Mouse (Mus musculus) midbrain, embryonic 13.5 days (tissue): ENCODE measurements at regions not wholly inside any gene's neighbourhood (a gene's known extent, or its start where the extent isn't known, plus 50 kb on each side); places are given as distances from the start of the nearest gene placed in this dataset.

Experiments
- ATAC-seq: fragments of 200-750 bp; cut with Nextera tagmentation; 2 replicates; pipeline ENCODE4 v1.8.0; 2017; ENCODE audit warnings: mild to moderate bottlenecking, moderate TSS enrichment, moderate library complexity
- H3K27ac ChIP-seq: fragments of 300-500 bp; sonication (generic); 2 replicates; pipeline ENCODE4 v1.5.1; 2015; ENCODE audit warnings: inconsistent platforms, mild to moderate bottlenecking, moderate library complexity
- H3K27me3 ChIP-seq: fragments of 300-500 bp; sonication (generic); 2 replicates; pipeline ENCODE4 v1.6.1; 2015; ENCODE audit warnings: mild to moderate bottlenecking, inconsistent platforms
- H3K36me3 ChIP-seq: fragments of 300-500 bp; sonication (generic); 2 replicates; pipeline ENCODE4 v1.6.1; 2015; ENCODE audit warnings: mild to moderate bottlenecking, inconsistent platforms
- H3K4me1 ChIP-seq: fragments of 300-500 bp; sonication (generic); replicated peaks from 2 replicates; pipeline ENCODE4 v1.6.1; 2015; ENCODE audit warnings: inconsistent platforms
- H3K4me2 ChIP-seq: fragments of 300-500 bp; sonication (generic); replicated peaks from 2 replicates; pipeline ENCODE4 v1.6.1; 2015; ENCODE audit warnings: moderate library complexity, mild to moderate bottlenecking, inconsistent platforms
- H3K4me3 ChIP-seq: fragments of 300-500 bp; sonication (generic); replicated peaks from 2 replicates; pipeline ENCODE4 v1.5.1; 2015; ENCODE audit warnings: mild to moderate bottlenecking, inconsistent platforms
- H3K9ac ChIP-seq: fragments of 300-500 bp; sonication (generic); replicated peaks from 2 replicates; pipeline ENCODE4 v1.6.1; 2015; ENCODE audit warnings: mild to moderate bottlenecking, inconsistent platforms
- H3K9me3 ChIP-seq: fragments of 300-500 bp; sonication (generic); 2 replicates; pipeline ENCODE4 v1.6.1; 2016; ENCODE audit warnings: mild to moderate bottlenecking, inconsistent platforms
- WGBS: fragments of 180-500 bp; shearing (Covaris S2); methylation state at CpG from one replicate; pipeline ENCODE4 v1.1.7; 2015; 5-methylcytosine and 5-hydroxymethylcytosine counted together

- 87% methylated on average over 10 of the region's 10 CpGs for WGBS
- Histone ChIP-seq H3K27me3 (no peaks in the 10 kb centered on the region), H3K4me1 (no peaks in the 10 kb centered on the region), H3K4me3 (no peak overlapping the region), H3K4me2 (no peak overlapping the region), H3K27ac (no peak overlapping the region), H3K9me3 (no peaks in the 10 kb centered on the region), H3K9ac (no peak overlapping the region), H3K36me3 (no peaks in the 10 kb centered on the region)
- ATAC-seq: no peak
These were observed 217.1 kb upstream of the Nfe2l3 start for GRCm38 (mm10) chr6:51215371-51215770.

- Histone ChIP-seq H3K9ac (no peak overlapping the region), H3K27ac (no peak overlapping the region), H3K36me3 (no peaks in the 10 kb centered on the region), H3K4me3 (no peak overlapping the region), H3K27me3 (no peaks in the 10 kb centered on the region), H3K9me3 (no peaks in the 10 kb centered on the region), H3K4me1 (no peaks in the 10 kb centered on the region), H3K4me2 (no peak overlapping the region)
- WGBS: 52% methylated on average over 8 of the region's 8 CpGs
- ATAC-seq: no peak
These were observed 216.0 kb upstream of the Nfe2l3 start for GRCm38 (mm10) chr6:51216472-51216871.

- Histone ChIP-seq H3K4me3 (no peak overlapping the region), H3K36me3 (no peaks in the 10 kb centered on the region), H3K4me2 (no peak overlapping the region), H3K27me3 (no peaks in the 10 kb centered on the region), H3K4me1 (no peaks in the 10 kb centered on the region), H3K27ac (no peak overlapping the region), H3K9me3 (no peaks in the 10 kb centered on the region), H3K9ac (no peak overlapping the region)
- WGBS: 87% methylated on average over 12 of the region's 12 CpGs
- ATAC-seq: no peak
These were observed 212.8 kb upstream of the Nfe2l3 start for GRCm38 (mm10) chr6:51219691-51220090.

- Histone ChIP-seq H3K27ac (no peak overlapping the region), H3K4me1 (no peaks in the 10 kb centered on the region), H3K27me3 (no peaks in the 10 kb centered on the region), H3K36me3 (no peaks in the 10 kb centered on the region), H3K4me3 (no peak overlapping the region), H3K4me2 (no peak overlapping the region), H3K9ac (no peak overlapping the region), H3K9me3 (no peaks in the 10 kb centered on the region)
- 72% methylated on average over 4 of the region's 4 CpGs for WGBS
- no peak for ATAC-seq
These were observed 211.7 kb upstream of the Nfe2l3 start for GRCm38 (mm10) chr6:51220778-51221177.

- Histone ChIP-seq H3K9me3 (peaks cover 5% of the 10 kb centered on the region; the same call in 1 of the 2 replicates), H3K36me3 (no peaks in the 10 kb centered on the region), H3K27me3 (no peaks in the 10 kb centered on the region), H3K9ac (no peak overlapping the region), H3K27ac (no peak overlapping the region), H3K4me3 (no peak overlapping the region), H3K4me2 (no peak overlapping the region), H3K4me1 (no peaks in the 10 kb centered on the region)
- 94% methylated on average over 11 of the region's 11 CpGs for WGBS
- no peak for ATAC-seq
These were observed 196.3 kb upstream of the Nfe2l3 start for GRCm38 (mm10) chr6:51236077-51236740.

GRCm38 (mm10) chr6:51240039-51240438, 192.4 kb upstream of the Nfe2l3 start:
- H3K4me1 ChIP-seq: no peaks in the 10 kb centered on the region
- no peak overlapping the region for H3K4me3 ChIP-seq
- H3K27me3 ChIP-seq: no peaks in the 10 kb centered on the region
- no peak overlapping the region for H3K27ac ChIP-seq
- no peak for ATAC-seq
- no peak overlapping the region for H3K4me2 ChIP-seq
- WGBS: 92% methylated on average over 3 of the region's 3 CpGs
- no peaks in the 10 kb centered on the region for H3K36me3 ChIP-seq
- H3K9ac ChIP-seq: no peak overlapping the region
- peaks cover 11% of the 10 kb centered on the region; the same call in 1 of the 2 replicates for H3K9me3 ChIP-seq

GRCm38 (mm10) chr6:51250233-51250632, 182.2 kb upstream of the Nfe2l3 start:
- H3K27me3 ChIP-seq: no peaks in the 10 kb centered on the region
- H3K9ac ChIP-seq: no peak overlapping the region
- H3K4me1 ChIP-seq: no peaks in the 10 kb centered on the region
- no peak for ATAC-seq
- H3K4me2 ChIP-seq: no peak overlapping the region
- no peak overlapping the region for H3K27ac ChIP-seq
- H3K36me3 ChIP-seq: no peaks in the 10 kb centered on the region
- no peak overlapping the region for H3K4me3 ChIP-seq
- no peaks in the 10 kb centered on the region; the same call in 1 of the 2 replicates for H3K9me3 ChIP-seq

GRCm38 (mm10) chr6:51251432-51251831, 181.0 kb upstream of the Nfe2l3 start:
- no peak overlapping the region for H3K27ac ChIP-seq
- 97% methylated on average over 2 of the region's 2 CpGs for WGBS

GRCm38 (mm10) chr6:51252721-51253120, 179.7 kb upstream of the Nfe2l3 start:
- Histone ChIP-seq H3K27ac (no peak overlapping the region), H3K4me3 (no peak overlapping the region), H3K36me3 (no peaks in the 10 kb centered on the region), H3K4me2 (no peak overlapping the region), H3K4me1 (no peaks in the 10 kb centered on the region), H3K27me3 (no peaks in the 10 kb centered on the region), H3K9me3 (no peaks in the 10 kb centered on the region; the same call in 1 of the 2 replicates), H3K9ac (no peak overlapping the region)
- 90% methylated on average over 3 of the region's 3 CpGs for WGBS
- ATAC-seq: no peak

More at GRCm38 (mm10) chr6:51251432-51251831, 181.0 kb upstream of the Nfe2l3 start:
- Histone ChIP-seq H3K4me1 (no peaks in the 10 kb centered on the region), H3K9ac (no peak overlapping the region), H3K36me3 (no peaks in the 10 kb centered on the region), H3K4me2 (no peak overlapping the region), H3K27me3 (no peaks in the 10 kb centered on the region), H3K9me3 (no peaks in the 10 kb centered on the region; the same call in 1 of the 2 replicates), H3K4me3 (no peak overlapping the region)
- no peak for ATAC-seq

GRCm38 (mm10) chr6:51256631-51257030, 175.8 kb upstream of the Nfe2l3 start:
- Histone ChIP-seq H3K9ac (no peak overlapping the region), H3K27ac (no peak overlapping the region), H3K4me1 (no peaks in the 10 kb centered on the region), H3K27me3 (no peaks in the 10 kb centered on the region), H3K36me3 (no peaks in the 10 kb centered on the region), H3K4me3 (no peak overlapping the region), H3K4me2 (no peak overlapping the region), H3K9me3 (no peaks in the 10 kb centered on the region)
- no peak for ATAC-seq
- WGBS: 82% methylated on average over 4 of the region's 4 CpGs

GRCm38 (mm10) chr6:51257524-51257923, 174.9 kb upstream of the Nfe2l3 start:
- Histone ChIP-seq H3K4me2 (no peak overlapping the region), H3K27ac (no peak overlapping the region), H3K27me3 (no peaks in the 10 kb centered on the region), H3K36me3 (no peaks in the 10 kb centered on the region), H3K4me3 (no peak overlapping the region), H3K4me1 (no peaks in the 10 kb centered on the region), H3K9me3 (no peaks in the 10 kb centered on the region), H3K9ac (no peak overlapping the region)
- WGBS: 88% methylated on average over 6 of the region's 6 CpGs
- ATAC-seq: no peak

- Histone ChIP-seq H3K4me1 (no peaks in the 10 kb centered on the region), H3K4me3 (no peak overlapping the region), H3K27me3 (no peaks in the 10 kb centered on the region), H3K9ac (no peak overlapping the region), H3K9me3 (no peaks in the 10 kb centered on the region), H3K4me2 (no peak overlapping the region), H3K27ac (no peak overlapping the region), H3K36me3 (no peaks in the 10 kb centered on the region)
- WGBS: 95% methylated on average over 2 of the region's 2 CpGs
- no peak for ATAC-seq
These were observed 174.2 kb upstream of the Nfe2l3 start for GRCm38 (mm10) chr6:51258304-51258703.

GRCm38 (mm10) chr6:51263595-51263994, 168.9 kb upstream of the Nfe2l3 start:
- WGBS: 87% methylated on average over 4 of the region's 4 CpGs
- no peak for ATAC-seq

More at GRCm38 (mm10) chr6:51263595-51263994, 168.9 kb upstream of the Nfe2l3 start:
- H3K4me2 ChIP-seq: no peak overlapping the region
- no peaks in the 10 kb centered on the region for H3K9me3 ChIP-seq
- H3K36me3 ChIP-seq: no peaks in the 10 kb centered on the region
- no peaks in the 10 kb centered on the region for H3K4me1 ChIP-seq
- no peak overlapping the region for H3K4me3 ChIP-seq
- H3K27ac ChIP-seq: no peak overlapping the region
- H3K9ac ChIP-seq: no peak overlapping the region
- 0 out of 2 replicates have a peak, but pooled peaks cover 5% of the 10 kb centered on the region for H3K27me3 ChIP-seq
